Mouse (Mus musculus): Measurements from ENCODE around the gene Snx29. TPM values are rescaled to one million over a fixed set of nuclear protein-coding genes. Genes with fewer than 3 reads are reported as not detected.

The Snx29 gene
- polyA plus RNA-seq, 1 experiment from 2014 or later: 10.0 TPM

- no peaks in the 10 kb centered on the region for H3K27me3 ChIP-seq (ENCODE audit: control insufficient read depth, insufficient read depth, low read length)
- no peak overlapping the region for H3K9ac ChIP-seq (ENCODE audit: low read length)
- WGBS: 85% methylated on average over 6 of the region's 6 CpGs
- H3K36me3 ChIP-seq (ENCODE audit: control insufficient read depth, insufficient read depth, low read length): no peaks in the 10 kb centered on the region
- ATAC-seq (ENCODE audit: low FRiP score) (no peak), DNase-seq (ENCODE audit: low spot score, missing footprints) (no peak)
- no peak overlapping the region for H3K27ac ChIP-seq (ENCODE audit: low read depth, low read length)
- H3K9me3 ChIP-seq (ENCODE audit: control insufficient read depth, low read length): no peaks in the 10 kb centered on the region
- no peak overlapping the region for H3K4me2 ChIP-seq
- no peaks in the 10 kb centered on the region for H3K4me1 ChIP-seq (ENCODE audit: control insufficient read depth, insufficient read depth, low read length)
- H3K4me3 ChIP-seq (ENCODE audit: low read depth, low read length): no peak overlapping the region
These were observed 151.3 kb downstream of the Snx29 start for GRCm38 (mm10) chr16:11473893-11474505.

GRCm38 (mm10) chr16:11475137-11475943 is 152.6 kb downstream of the Snx29 start:
- 90% methylated on average over 10 of the region's 10 CpGs for WGBS
- Histone ChIP-seq H3K36me3 (ENCODE audit: control insufficient read depth, insufficient read depth, low read length) (no peaks in the 10 kb centered on the region), H3K9ac (ENCODE audit: low read length) (no peak overlapping the region), H3K27ac (ENCODE audit: low read depth, low read length) (no peak overlapping the region), H3K27me3 (ENCODE audit: control insufficient read depth, insufficient read depth, low read length) (no peaks in the 10 kb centered on the region), H3K4me2 (no peak overlapping the region), H3K4me3 (ENCODE audit: low read depth, low read length) (no peak overlapping the region), H3K4me1 (ENCODE audit: control insufficient read depth, insufficient read depth, low read length) (no peaks in the 10 kb centered on the region), H3K9me3 (ENCODE audit: control insufficient read depth, low read length) (no peaks in the 10 kb centered on the region)
- DNase-seq (ENCODE audit: low spot score, missing footprints) (no peak), ATAC-seq (ENCODE audit: low FRiP score) (no peak)

DNA sequence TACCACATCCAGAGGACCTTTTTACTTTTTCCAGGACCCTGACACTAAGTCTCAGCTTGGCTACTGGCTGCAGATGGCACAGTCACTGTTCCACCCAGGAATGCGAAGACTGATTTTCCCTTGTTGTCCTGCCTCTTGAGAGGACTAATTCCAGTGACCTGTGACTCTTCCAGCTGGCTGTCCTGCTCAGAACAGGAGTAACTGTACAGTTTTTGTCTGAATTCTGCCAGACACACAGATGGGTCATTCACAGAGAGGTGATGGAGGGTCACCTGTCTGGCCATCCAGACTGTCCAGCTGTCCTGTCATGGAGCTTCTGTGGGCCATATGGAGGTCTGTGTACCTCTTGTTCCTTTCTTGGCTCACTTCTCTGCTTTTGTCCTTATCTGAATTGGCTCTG is 153.6 kb downstream of the Snx29 start:
- DNase-seq (ENCODE audit: low spot score, missing footprints) (no peak), ATAC-seq (ENCODE audit: low FRiP score) (no peak)
- 82% methylated on average over 1 of the region's 1 CpGs for WGBS
- Histone ChIP-seq H3K27ac (ENCODE audit: low read depth, low read length) (no peak overlapping the region), H3K9ac (ENCODE audit: low read length) (no peak overlapping the region), H3K36me3 (ENCODE audit: control insufficient read depth, insufficient read depth, low read length) (no peaks in the 10 kb centered on the region), H3K27me3 (ENCODE audit: control insufficient read depth, insufficient read depth, low read length) (no peaks in the 10 kb centered on the region), H3K4me1 (ENCODE audit: control insufficient read depth, insufficient read depth, low read length) (no peaks in the 10 kb centered on the region), H3K4me2 (no peak overlapping the region), H3K4me3 (ENCODE audit: low read depth, low read length) (no peak overlapping the region), H3K9me3 (ENCODE audit: control insufficient read depth, low read length) (no peaks in the 10 kb centered on the region)

GRCm38 (mm10) chr16:11476968-11477367 is 154.3 kb downstream of the Snx29 start:
- ATAC-seq (ENCODE audit: low FRiP score): no peak

DNA sequence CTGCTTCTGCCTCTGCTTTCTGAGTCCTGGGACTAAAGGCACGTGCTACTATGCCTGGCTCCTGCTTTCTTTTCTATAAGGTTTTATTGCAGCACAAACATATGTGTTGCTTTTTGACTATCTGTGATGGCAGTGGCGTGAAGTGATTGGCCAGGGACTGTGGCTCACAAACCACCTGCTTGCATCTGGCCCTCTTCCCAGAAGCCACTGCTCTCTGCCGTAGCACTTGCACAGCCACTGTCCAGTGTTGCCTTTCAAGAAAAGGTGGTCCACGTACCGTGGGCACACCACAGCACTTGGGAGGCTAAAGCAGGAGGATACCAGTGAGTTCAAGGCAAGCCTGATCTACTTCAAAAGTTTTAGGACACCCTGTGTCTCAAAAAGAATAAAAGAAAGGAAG is 154.9 kb downstream of the Snx29 start:
- ATAC-seq (ENCODE audit: low FRiP score) (no peak), DNase-seq (ENCODE audit: low spot score, missing footprints) (no peak)
- WGBS: 93% methylated on average over 5 of the region's 5 CpGs

More at GRCm38 (mm10) chr16:11476968-11477367, 154.3 kb downstream of the Snx29 start:
- Histone ChIP-seq H3K9ac (ENCODE audit: low read length) (no peak overlapping the region), H3K27ac (ENCODE audit: low read depth, low read length) (no peak overlapping the region), H3K4me2 (no peak overlapping the region), H3K36me3 (ENCODE audit: control insufficient read depth, insufficient read depth, low read length) (no peaks in the 10 kb centered on the region), H3K9me3 (ENCODE audit: control insufficient read depth, low read length) (no peaks in the 10 kb centered on the region), H3K27me3 (ENCODE audit: control insufficient read depth, insufficient read depth, low read length) (no peaks in the 10 kb centered on the region), H3K4me1 (ENCODE audit: control insufficient read depth, insufficient read depth, low read length) (no peaks in the 10 kb centered on the region), H3K4me3 (ENCODE audit: low read depth, low read length) (no peak overlapping the region)
- WGBS: 95% methylated on average over 2 of the region's 2 CpGs
- no peak for DNase-seq (ENCODE audit: low spot score, missing footprints)

DNA sequence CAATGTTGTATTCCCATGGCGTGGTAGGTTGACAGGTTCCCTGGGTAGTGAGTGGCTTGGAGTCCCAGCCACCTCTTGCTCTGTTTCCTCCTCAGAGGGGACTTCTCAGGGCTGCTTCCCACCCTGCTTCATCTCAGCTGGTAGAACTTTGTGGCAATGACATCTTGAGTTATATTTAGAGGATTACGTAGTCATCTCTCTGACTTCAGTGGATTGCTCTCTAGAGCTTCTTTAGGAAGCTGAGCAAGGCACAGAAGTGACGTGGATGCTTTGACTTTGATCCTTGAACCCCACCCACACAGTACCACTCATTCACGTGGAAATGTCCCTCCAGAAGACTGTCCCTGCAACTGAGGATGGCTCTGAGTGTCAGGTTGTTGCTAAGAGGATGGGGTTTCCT is 156.9 kb downstream of the Snx29 start:
- ATAC-seq (ENCODE audit: low FRiP score) (no peak), DNase-seq (ENCODE audit: low spot score, missing footprints) (no peak)
- Histone ChIP-seq H3K27ac (ENCODE audit: low read depth, low read length) (no peak overlapping the region), H3K27me3 (ENCODE audit: control insufficient read depth, insufficient read depth, low read length) (no peaks in the 10 kb centered on the region), H3K36me3 (ENCODE audit: control insufficient read depth, insufficient read depth, low read length) (no peaks in the 10 kb centered on the region), H3K9ac (ENCODE audit: low read length) (no peak overlapping the region), H3K4me3 (ENCODE audit: low read depth, low read length) (no peak overlapping the region), H3K4me2 (no peak overlapping the region), H3K9me3 (ENCODE audit: control insufficient read depth, low read length) (no peaks in the 10 kb centered on the region), H3K4me1 (ENCODE audit: control insufficient read depth, insufficient read depth, low read length) (no peaks in the 10 kb centered on the region)
- WGBS: 83% methylated on average over 4 of the region's 4 CpGs

More for the DNA sequence above, 154.9 kb downstream of the Snx29 start:
- Histone ChIP-seq H3K9me3 (ENCODE audit: control insufficient read depth, low read length) (no peaks in the 10 kb centered on the region), H3K4me1 (ENCODE audit: control insufficient read depth, insufficient read depth, low read length) (no peaks in the 10 kb centered on the region), H3K27ac (ENCODE audit: low read depth, low read length) (no peak overlapping the region), H3K36me3 (ENCODE audit: control insufficient read depth, insufficient read depth, low read length) (no peaks in the 10 kb centered on the region), H3K27me3 (ENCODE audit: control insufficient read depth, insufficient read depth, low read length) (no peaks in the 10 kb centered on the region), H3K9ac (ENCODE audit: low read length) (no peak overlapping the region), H3K4me3 (ENCODE audit: low read depth, low read length) (no peak overlapping the region), H3K4me2 (no peak overlapping the region)

DNA sequence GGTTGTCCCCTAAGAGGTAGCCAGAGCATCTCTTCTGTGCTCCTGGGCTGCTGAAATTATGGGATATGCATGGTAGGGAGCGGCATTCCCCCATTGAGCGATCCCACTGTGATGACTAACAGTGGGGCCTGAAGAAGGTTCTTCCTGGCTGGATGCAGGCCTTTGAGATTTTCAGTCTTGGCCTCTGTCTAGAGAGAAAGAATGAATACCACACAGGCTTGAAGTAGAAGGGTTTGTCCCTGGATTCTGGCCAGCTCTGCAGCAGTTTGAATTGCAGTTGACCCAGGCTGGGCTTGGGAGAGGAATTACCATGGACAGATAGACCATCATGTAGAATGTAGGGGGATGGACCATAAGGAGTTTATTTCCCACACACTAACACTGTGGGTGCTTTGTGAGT is 159.5 kb downstream of the Snx29 start:
- no peak overlapping the region for H3K4me2 ChIP-seq
- H3K4me3 ChIP-seq (ENCODE audit: low read depth, low read length): no peak overlapping the region
- 94% methylated on average over 2 of the region's 2 CpGs for WGBS
- H3K27me3 ChIP-seq (ENCODE audit: control insufficient read depth, insufficient read depth, low read length): no peaks in the 10 kb centered on the region
- H3K27ac ChIP-seq (ENCODE audit: low read depth, low read length): no peak overlapping the region
- no peaks in the 10 kb centered on the region for H3K9me3 ChIP-seq (ENCODE audit: control insufficient read depth, low read length)
- no peak for DNase-seq (ENCODE audit: low spot score, missing footprints)
- H3K36me3 ChIP-seq (ENCODE audit: control insufficient read depth, insufficient read depth, low read length): no peaks in the 10 kb centered on the region
- no peak overlapping the region for H3K9ac ChIP-seq (ENCODE audit: low read length)
- no peaks in the 10 kb centered on the region for H3K4me1 ChIP-seq (ENCODE audit: control insufficient read depth, insufficient read depth, low read length)
- ATAC-seq (ENCODE audit: low FRiP score): no peak

DNA sequence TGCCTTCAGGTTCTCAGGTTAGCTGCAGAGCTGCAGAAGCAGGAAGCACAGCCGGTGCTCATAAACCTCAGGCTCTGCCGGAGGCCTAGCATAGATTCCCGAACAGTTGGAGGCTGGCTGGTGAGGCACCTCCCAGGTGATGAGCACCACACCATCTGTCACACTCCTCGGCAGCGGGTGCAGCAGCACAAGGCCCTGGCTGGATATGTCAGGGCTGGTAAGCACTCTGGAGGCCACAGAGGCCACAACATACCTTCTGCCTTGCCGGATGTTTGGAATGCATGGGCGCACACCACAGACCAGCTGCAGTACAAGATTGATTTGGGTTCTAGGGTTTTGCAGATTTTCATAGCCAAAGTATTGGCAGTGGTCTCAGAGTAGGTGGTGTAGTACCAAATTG is 172.2 kb downstream of the Snx29 start:
- no peaks in the 10 kb centered on the region for H3K27me3 ChIP-seq (ENCODE audit: control insufficient read depth, insufficient read depth, low read length)

DNA sequence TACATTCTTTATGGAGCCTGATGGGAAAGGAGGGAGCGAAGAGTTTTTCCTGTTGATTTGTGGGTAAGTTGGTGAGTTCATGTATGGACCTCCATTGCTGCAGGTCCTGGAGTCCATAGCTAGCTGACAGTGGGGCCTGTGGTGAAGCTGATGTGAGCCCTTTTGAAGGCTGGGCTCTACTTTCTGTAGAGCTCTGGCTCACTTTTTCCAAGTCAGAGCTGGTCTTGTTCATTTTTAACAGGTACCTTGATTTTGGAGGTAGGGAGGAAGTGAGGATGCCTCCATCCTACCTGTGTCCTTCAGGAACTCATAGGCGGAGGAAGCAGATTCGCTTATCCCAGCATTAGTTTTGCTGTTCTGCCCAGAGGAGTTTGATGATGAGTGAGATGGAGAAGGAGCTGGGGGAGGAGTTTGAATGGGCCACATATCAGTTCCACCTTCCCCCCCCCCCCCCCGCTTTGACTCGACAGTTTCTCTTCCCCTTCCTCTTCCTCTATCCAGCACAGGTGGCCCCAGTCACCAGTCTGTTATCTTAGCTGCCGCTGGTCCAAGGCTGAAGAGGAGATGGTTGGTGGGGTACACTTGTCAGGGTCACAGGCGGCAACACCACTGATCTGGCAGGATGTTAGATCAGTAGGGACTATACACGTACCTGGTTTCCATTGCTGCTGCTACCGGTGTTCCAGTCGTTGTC is 173.4 kb downstream of the Snx29 start:
- Histone ChIP-seq H3K4me3 (ENCODE audit: low read depth, low read length) (no peak overlapping the region), H3K9ac (ENCODE audit: low read length) (no peak overlapping the region), H3K9me3 (ENCODE audit: control insufficient read depth, low read length) (no peaks in the 10 kb centered on the region), H3K36me3 (ENCODE audit: control insufficient read depth, insufficient read depth, low read length) (no peaks in the 10 kb centered on the region), H3K27me3 (ENCODE audit: control insufficient read depth, insufficient read depth, low read length) (no peaks in the 10 kb centered on the region), H3K4me1 (ENCODE audit: control insufficient read depth, insufficient read depth, low read length) (0 out of 2 replicates have a peak, but pooled peaks cover 2% of the 10 kb centered on the region), H3K4me2 (no peak overlapping the region), H3K27ac (ENCODE audit: low read depth, low read length) (no peak overlapping the region)
- ATAC-seq (ENCODE audit: low FRiP score): no peak
- DNase-seq (ENCODE audit: low spot score, missing footprints): no peak
- WGBS: 83% methylated on average over 8 of the region's 10 CpGs

More for the DNA sequence above, 172.2 kb downstream of the Snx29 start:
- no peak for ATAC-seq (ENCODE audit: low FRiP score)
- H3K9ac ChIP-seq (ENCODE audit: low read length): no peak overlapping the region
- 80% methylated on average over 7 of the region's 7 CpGs for WGBS
- 0 out of 2 replicates have a peak, but pooled peaks cover 2% of the 10 kb centered on the region for H3K4me1 ChIP-seq (ENCODE audit: control insufficient read depth, insufficient read depth, low read length)
- H3K27ac ChIP-seq (ENCODE audit: low read depth, low read length): no peak overlapping the region
- H3K4me3 ChIP-seq (ENCODE audit: low read depth, low read length): no peak overlapping the region
- H3K4me2 ChIP-seq: no peak overlapping the region
- H3K36me3 ChIP-seq (ENCODE audit: control insufficient read depth, insufficient read depth, low read length): no peaks in the 10 kb centered on the region
- no peaks in the 10 kb centered on the region for H3K9me3 ChIP-seq (ENCODE audit: control insufficient read depth, low read length)
- DNase-seq (ENCODE audit: low spot score, missing footprints): no peak
